Mouse (Mus musculus) forebrain, embryonic 14.5 days (tissue): ENCODE measurements around the gene Gje1. TPM values are rescaled to one million over a fixed set of nuclear protein-coding genes. Genes with fewer than 3 reads are reported as not detected.

Experiments used
- ATAC-seq: fragments of 200-750 bp; cut with Nextera tagmentation; 2 replicates; pipeline ENCODE4 v1.8.0; 2017; ENCODE audit warnings: mild to moderate bottlenecking, moderate library complexity
- DNase-seq: peaks from one replicate; pipeline ENCODE4 v3.0.0-alpha.2; 2015; ENCODE audit warnings: low spot score
- H3K27ac ChIP-seq: fragments of 300-500 bp; sonication (generic); 2 replicates; pipeline ENCODE4 v1.5.1; 2014; ENCODE audit warnings: low read depth, mild to moderate bottlenecking, control low read depth, low read length, moderate library complexity
- H3K27me3 ChIP-seq: fragments of 300-500 bp; sonication (generic); replicated peaks from 2 replicates; pipeline ENCODE4 v1.6.1; 2014; ENCODE audit warnings: low read length, control low read depth, mixed read lengths; ENCODE audit not compliant: control insufficient read depth, insufficient read depth
- H3K36me3 ChIP-seq: fragments of 300-500 bp; sonication (generic); 2 replicates; pipeline ENCODE4 v1.6.1; 2014; ENCODE audit warnings: low read length, control low read depth; ENCODE audit not compliant: control insufficient read depth, insufficient read depth
- H3K4me1 ChIP-seq: fragments of 300-500 bp; sonication (generic); 2 replicates; pipeline ENCODE4 v1.6.1; 2014; ENCODE audit warnings: antibody characterized with exemption, low read length, control low read depth; ENCODE audit not compliant: control insufficient read depth, insufficient read depth
- H3K4me2 ChIP-seq: fragments of 300-500 bp; sonication (generic); 2 replicates; pipeline ENCODE4 v1.6.1; 2014; ENCODE audit warnings: mild to moderate bottlenecking, control low read depth, low read length
- H3K4me3 ChIP-seq: fragments of 300-500 bp; sonication (generic); 2 replicates; pipeline ENCODE4 v1.5.1; 2014; ENCODE audit warnings: low read depth, low read length, control low read depth
- H3K9ac ChIP-seq: fragments of 300-500 bp; sonication (generic); 2 replicates; pipeline ENCODE4 v1.6.1; 2014; ENCODE audit warnings: mild to moderate bottlenecking, low read length, control low read depth, moderate library complexity
- H3K9me3 ChIP-seq: fragments of 300-500 bp; sonication (generic); replicated peaks from 2 replicates; pipeline ENCODE4 v1.6.1; 2016; ENCODE audit warnings: low read length, control low read depth, mixed read lengths; ENCODE audit not compliant: control insufficient read depth
- WGBS: fragments of 180-500 bp; shearing (Covaris S2); extraction: QIAGEN DNeasy Blood & Tissue Kit; methylation state at CpG from one replicate; pipeline ENCODE4 v1.1.7; 2014; 5-methylcytosine and 5-hydroxymethylcytosine counted together
- polyA plus RNA-seq: library from polyadenylated mRNA; unstranded; fragments of >200 nt; fragmentation: Nextera tagmentation; extraction: Ambion mirVana; gene quantifications from 2 replicates; pipeline ENCODE4 v1.2.1, GENCODE M21; 2014

Gje1 gene
- polyA plus RNA-seq: not detected in 2 replicates

GRCm38 (mm10) chr10:14718114-14718513, at the start of gene Gje1:
Gene Gje1, minus strand, starts transcription at chr10:14718214.
- no peak for DNase-seq
- Histone ChIP-seq H3K36me3 (no peaks in the 10 kb centered on the region), H3K9ac (no peak within 1 kb of the TSS), H3K27me3 (no peaks in the 10 kb centered on the region), H3K4me2 (no peak within 1 kb of the TSS), H3K27ac (no peak within 1 kb of the TSS), H3K4me1 (no peaks in the 10 kb centered on the region), H3K9me3 (no peaks in the 10 kb centered on the region), H3K4me3 (no peak within 1 kb of the TSS)
- ATAC-seq: no peak
- WGBS: 47% methylated on average over 3 of the region's 3 CpGs

DNA sequence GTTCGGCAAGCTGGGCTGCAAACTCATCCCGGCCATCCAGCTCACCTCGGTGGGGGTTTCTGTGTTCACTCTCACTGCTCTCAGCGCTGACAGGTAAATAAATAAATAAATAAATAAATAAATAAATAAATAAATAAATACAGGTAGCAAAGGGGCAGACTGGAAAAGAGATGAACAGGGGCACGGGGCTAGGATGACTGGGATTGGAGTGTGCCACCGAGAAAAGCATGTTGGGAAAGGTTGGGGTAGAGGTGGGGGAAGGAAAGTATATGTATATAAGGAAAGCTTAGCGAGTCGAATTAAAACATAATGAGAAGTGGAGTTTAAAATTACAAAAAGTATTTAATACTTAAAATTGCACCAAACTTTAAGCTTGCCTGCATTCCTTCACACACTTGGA, 42.6 kb upstream of the Gje1 start:
- Histone ChIP-seq H3K27ac (no peak overlapping the region), H3K9ac (no peak overlapping the region), H3K4me1 (no peaks in the 10 kb centered on the region), H3K4me3 (peak overlapping the region; percentile 35), H3K4me2 (peak overlapping the region; percentile 71), H3K9me3 (no peaks in the 10 kb centered on the region), H3K27me3 (0 out of 2 replicates have a peak, but pooled peaks cover 2% of the 10 kb centered on the region), H3K36me3 (no peaks in the 10 kb centered on the region)
- no peak for DNase-seq
- WGBS: 19% methylated on average over 8 of the region's 8 CpGs
- peak; percentile 35; the same call in 1 of the 2 replicates for ATAC-seq

DNA sequence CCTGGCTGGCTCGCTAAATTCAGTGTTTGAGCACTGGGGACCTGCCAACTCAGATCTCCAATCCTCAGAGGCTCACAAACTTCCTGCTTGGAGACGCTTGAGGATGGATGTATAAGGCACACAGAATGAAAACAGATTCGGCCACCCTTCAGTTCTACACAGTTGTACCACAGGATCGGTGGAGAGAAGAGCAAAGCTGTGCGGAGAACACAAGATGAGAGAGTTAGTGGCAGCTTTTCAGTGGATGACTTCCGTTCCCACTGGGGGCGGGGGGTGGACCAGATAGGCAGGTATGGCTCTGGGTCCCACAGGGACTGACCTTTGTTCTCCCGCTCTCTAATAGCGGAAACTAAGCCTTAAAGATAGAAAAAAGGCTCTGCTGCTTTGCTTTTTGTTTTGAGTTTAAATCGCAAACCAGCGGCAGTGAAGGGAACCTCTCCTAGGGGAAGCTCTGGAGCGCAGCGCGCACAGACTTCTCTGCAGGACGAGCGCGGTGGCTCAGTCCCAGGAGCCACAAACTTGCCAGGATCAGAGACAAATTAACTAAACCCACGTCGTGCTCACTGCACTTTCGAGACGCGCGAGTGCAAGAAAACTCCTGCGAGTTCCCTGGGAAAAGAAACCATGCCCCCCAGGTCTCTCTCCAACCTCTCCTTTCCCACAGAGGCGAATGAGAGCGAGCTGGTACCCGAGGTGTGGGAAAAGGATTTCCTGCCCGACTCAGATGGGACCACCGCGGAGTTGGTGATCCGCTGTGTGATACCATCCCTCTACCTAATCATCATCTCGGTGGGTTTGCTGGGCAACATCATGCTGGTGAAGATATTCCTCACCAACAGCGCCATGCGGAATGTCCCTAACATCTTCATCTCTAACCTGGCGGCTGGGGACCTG, 41.9 kb upstream of the Gje1 start:
- peak; percentile 56 for DNase-seq
- ATAC-seq: peak; percentile 65
- Histone ChIP-seq H3K9ac (peak overlapping the region; percentile 40; the same call in 1 of the 2 replicates), H3K4me1 (no peaks in the 10 kb centered on the region), H3K4me3 (peak overlapping the region; percentile 35), H3K27ac (no peak overlapping the region), H3K27me3 (0 out of 2 replicates have a peak, but pooled peaks cover 2% of the 10 kb centered on the region), H3K4me2 (peak overlapping the region; percentile 71), H3K9me3 (no peaks in the 10 kb centered on the region), H3K36me3 (no peaks in the 10 kb centered on the region)
- 1% methylated on average over 35 of the region's 35 CpGs for WGBS

DNA sequence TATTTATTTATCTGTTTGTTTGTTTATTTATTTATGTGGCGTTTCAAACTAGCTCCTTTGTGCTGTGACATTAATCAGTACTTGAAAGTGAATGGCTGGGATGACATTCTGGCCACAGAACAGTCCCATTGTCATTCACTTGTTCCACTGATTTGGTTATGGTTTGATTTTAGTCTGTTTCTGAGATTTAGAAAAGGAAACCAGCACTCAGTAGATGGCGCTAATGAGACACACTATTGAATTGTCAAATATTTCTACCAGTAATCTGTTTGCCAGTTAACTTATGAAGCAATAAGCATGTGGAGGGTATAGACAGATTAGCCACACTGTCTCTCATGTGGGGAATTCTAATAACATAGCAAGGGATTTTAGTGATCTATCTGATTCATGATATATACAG, 16.3 kb upstream of the Gje1 start:
- H3K27me3 ChIP-seq: no peaks in the 10 kb centered on the region
- H3K27ac ChIP-seq: no peak overlapping the region
- no peak overlapping the region for H3K4me2 ChIP-seq
- WGBS: 14% methylated on average over 2 of the region's 2 CpGs
- H3K9ac ChIP-seq: no peak overlapping the region
- no peak overlapping the region for H3K4me3 ChIP-seq
- H3K9me3 ChIP-seq: no peaks in the 10 kb centered on the region
- ATAC-seq: peak; percentile 63; the same call in 1 of the 2 replicates
- peak; percentile 88 for DNase-seq
- no peaks in the 10 kb centered on the region for H3K36me3 ChIP-seq
- no peaks in the 10 kb centered on the region for H3K4me1 ChIP-seq

DNA sequence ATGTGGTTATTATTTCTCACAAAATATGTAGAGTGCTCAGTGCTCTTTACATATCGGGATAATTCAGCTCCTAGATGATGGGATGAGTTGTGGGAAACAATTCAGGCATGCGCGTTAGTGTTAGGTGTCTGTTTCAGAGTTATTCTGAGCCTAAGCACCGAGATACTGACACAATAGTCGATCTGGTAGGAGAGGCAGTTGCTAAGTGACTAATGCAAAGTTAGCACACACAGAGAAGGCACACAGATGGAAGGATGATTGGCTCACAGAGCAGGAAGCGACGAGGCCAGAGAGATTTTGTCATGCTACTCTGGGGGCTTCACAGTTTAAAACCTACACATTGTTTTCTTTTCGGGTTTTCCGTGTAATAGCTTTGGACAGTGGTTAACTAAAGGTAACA, 7.7 kb upstream of the Gje1 start:
- WGBS: 76% methylated on average over 9 of the region's 9 CpGs
- Histone ChIP-seq H3K27me3 (no peaks in the 10 kb centered on the region), H3K36me3 (no peaks in the 10 kb centered on the region), H3K9me3 (no peaks in the 10 kb centered on the region), H3K27ac (no peak overlapping the region), H3K9ac (no peak overlapping the region), H3K4me3 (no peak overlapping the region), H3K4me2 (no peak overlapping the region), H3K4me1 (no peaks in the 10 kb centered on the region)
- ATAC-seq: no peak
- DNase-seq: no peak

- peak within 1 kb of the TSS; percentile 93 for H3K4me3 ChIP-seq
- H3K9ac ChIP-seq: peak within 1 kb of the TSS; percentile 87
- H3K9me3 ChIP-seq: no peaks in the 10 kb centered on the region
- H3K27me3 ChIP-seq: no peaks in the 10 kb centered on the region
- DNase-seq: peak; percentile 99
- WGBS: under 1% methylated on average over 49 of the region's 50 CpGs
- H3K4me2 ChIP-seq: peak within 1 kb of the TSS; percentile 74
- peak; percentile 96 for ATAC-seq
- H3K27ac ChIP-seq: peak within 1 kb of the TSS; percentile 77
- H3K4me1 ChIP-seq: peaks cover 17% of the 10 kb centered on the region
- no peaks in the 10 kb centered on the region for H3K36me3 ChIP-seq
These were observed 12.6 kb downstream of the Gje1 start, which contains the start of the genes Vta1 and Nmbr for GRCm38 (mm10) chr10:14705072-14706066. Gene Vta1, minus strand, starts transcription at chr10:14705560. Gene Nmbr, plus strand, starts transcription at chr10:14705591.

DNA sequence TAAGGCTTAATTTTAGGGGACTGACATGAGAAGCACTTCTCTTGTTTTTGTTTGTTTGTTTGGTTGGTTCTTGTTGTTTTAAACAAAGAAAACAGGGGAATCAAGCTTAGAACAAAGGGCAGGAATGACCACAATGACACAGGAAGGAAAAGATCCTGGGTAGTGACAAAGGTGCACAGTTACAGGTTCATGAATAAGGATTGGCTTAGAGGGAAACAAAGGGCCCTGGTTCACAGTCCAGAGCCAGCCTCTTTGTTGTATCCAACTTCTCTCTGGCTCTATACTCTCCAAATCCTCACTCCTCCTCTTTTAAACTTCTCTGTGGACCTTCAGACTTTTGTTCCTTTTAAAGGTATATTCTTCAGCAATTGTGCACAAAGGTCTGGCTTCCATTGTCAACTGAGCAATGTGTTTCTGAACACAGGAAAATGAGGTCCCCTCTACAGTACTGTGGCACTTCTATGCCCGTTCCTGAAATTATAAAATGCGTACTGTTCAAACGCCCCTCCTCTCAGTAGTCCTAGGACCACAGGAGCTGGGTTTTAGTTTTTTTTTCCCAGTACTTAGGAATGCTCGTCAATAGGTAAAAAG, 14.1 kb downstream of the Gje1 start:
- H3K9me3 ChIP-seq: no peaks in the 10 kb centered on the region
- peak overlapping the region; percentile 93 for H3K4me3 ChIP-seq
- H3K4me2 ChIP-seq: peak overlapping the region; percentile 74
- ATAC-seq: no peak
- H3K36me3 ChIP-seq: no peaks in the 10 kb centered on the region
- no peak for DNase-seq
- no peaks in the 10 kb centered on the region for H3K27me3 ChIP-seq
- 40% methylated on average over 4 of the region's 4 CpGs for WGBS
- peaks cover 17% of the 10 kb centered on the region for H3K4me1 ChIP-seq
- peak overlapping the region; percentile 9; the same call in 1 of the 2 replicates for H3K27ac ChIP-seq
- peak overlapping the region; percentile 45; the same call in 1 of the 2 replicates for H3K9ac ChIP-seq

- H3K9me3 ChIP-seq: no peaks in the 10 kb centered on the region
- H3K27me3 ChIP-seq: no peaks in the 10 kb centered on the region
- peak; percentile 72 for DNase-seq
- peak overlapping the region; percentile 9; the same call in 1 of the 2 replicates for H3K27ac ChIP-seq
- H3K36me3 ChIP-seq: no peaks in the 10 kb centered on the region
- H3K9ac ChIP-seq: peak overlapping the region; percentile 26; the same call in 1 of the 2 replicates
- peak; percentile 8; the same call in 1 of the 2 replicates for ATAC-seq
- H3K4me3 ChIP-seq: peak overlapping the region; percentile 93; the same call in 1 of the 2 replicates
- peak overlapping the region; percentile 74 for H3K4me2 ChIP-seq
- H3K4me1 ChIP-seq: peaks cover 17% of the 10 kb centered on the region
- WGBS: 43% methylated on average over 1 of the region's 1 CpGs
These were observed 14.8 kb downstream of the Gje1 start for GRCm38 (mm10) chr10:14703239-14703638.
